Mouse (Mus musculus) adrenal gland, postnatal 36 days (tissue): ENCODE results near the gene Yipf1. TPM values are rescaled to one million over a fixed set of nuclear protein-coding genes. Genes with fewer than 3 reads are reported as not detected.
"Not testable (repeated sequence)": the region's sequence is repeated elsewhere in the genome, so short reads cannot be mapped to it uniquely, and the experiment has no call there.

Source experiments
- DNase-seq, 2 experiments: peaks; one replicate each; pipeline ENCODE4 v3.0.0; 2021; ENCODE audit warnings: mixed read lengths in 1 of 2
- total RNA-seq, 2 experiments: library from RNA; stranded (reverse); gene quantifications; 2 replicates each; pipeline ENCODE4 v1.2.3; 2021

The Yipf1 gene
- total RNA-seq, 2 experiments from 2014 or later, result 56.4 to 90.9 TPM

GRCm38 (mm10) chr4:107321041-107321440 lies 6.9 kb downstream of the Yipf1 start:
- DNase-seq, result no peak

GRCm38 (mm10) chr4:107323113-107323512 lies 8.9 kb downstream of the Yipf1 start:
- DNase-seq, result no peak

- DNase-seq, result no peak
Measured at GRCm38 (mm10) chr4:107328530-107328929, 14.4 kb downstream of the Yipf1 start.

- DNase-seq, result no peak
Measured at GRCm38 (mm10) chr4:107333514-107333913, 19.4 kb downstream of the Yipf1 start.

GRCm38 (mm10) chr4:107336356-107336755 lies 22.2 kb downstream of the Yipf1 start:
- no peak for DNase-seq

GRCm38 (mm10) chr4:107337455-107337854 lies 23.3 kb downstream of the Yipf1 start:
- no peak for DNase-seq

GRCm38 (mm10) chr4:107341354-107341753 lies 27.2 kb downstream of the Yipf1 start:
- no peak for DNase-seq

- no peak for DNase-seq
Measured at GRCm38 (mm10) chr4:107344612-107345011, 30.4 kb downstream of the Yipf1 start.

GRCm38 (mm10) chr4:107347221-107347620 lies 33.1 kb downstream of the Yipf1 start:
- DNase-seq, result peak; percentile 37 to 46

GRCm38 (mm10) chr4:107348529-107349310 lies 34.6 kb downstream of the Yipf1 start:
- no peak for DNase-seq

- peak; percentile 25 to 45 for DNase-seq
Measured at GRCm38 (mm10) chr4:107349311-107350008, 35.3 kb downstream of the Yipf1 start.

GRCm38 (mm10) chr4:107351368-107351767 lies 37.2 kb downstream of the Yipf1 start:
- no peak for DNase-seq

- DNase-seq, result no peak
Measured at GRCm38 (mm10) chr4:107353612-107354011, 39.4 kb downstream of the Yipf1 start.

- no peak for DNase-seq
Measured at GRCm38 (mm10) chr4:107354126-107354525, 40.0 kb downstream of the Yipf1 start.

- DNase-seq, result peak; percentile 35 to 46
Measured at GRCm38 (mm10) chr4:107354543-107354942, 40.4 kb downstream of the Yipf1 start.

- DNase-seq, result peak; percentile 31 to 39
Measured at GRCm38 (mm10) chr4:107357172-107357571, 43.0 kb downstream of the Yipf1 start.

- DNase-seq, result no peak
Measured at GRCm38 (mm10) chr4:107358460-107358859, 44.3 kb downstream of the Yipf1 start.

GRCm38 (mm10) chr4:107360457-107361145 lies 46.4 kb downstream of the Yipf1 start:
- DNase-seq, result peak; percentile 23 to 24

- peak in 1 of 2 experiments; percentile 38 for DNase-seq
Measured at GRCm38 (mm10) chr4:107362755-107363154, 48.6 kb downstream of the Yipf1 start.

GRCm38 (mm10) chr4:107363573-107363972 lies 49.4 kb downstream of the Yipf1 start:
- DNase-seq, result no peak

- no peak for DNase-seq
Measured at GRCm38 (mm10) chr4:107364190-107364639, 50.1 kb downstream of the Yipf1 start.

- not testable (repeated sequence) for DNase-seq
Measured at GRCm38 (mm10) chr4:107366408-107366807, 52.2 kb downstream of the Yipf1 start.
